Mouse (Mus musculus): ENCODE results near the gene Ostm1.
A peak's percentile ranks its signal among the peaks of the same experiment; 100 is the strongest.

The Ostm1 gene

DNA sequence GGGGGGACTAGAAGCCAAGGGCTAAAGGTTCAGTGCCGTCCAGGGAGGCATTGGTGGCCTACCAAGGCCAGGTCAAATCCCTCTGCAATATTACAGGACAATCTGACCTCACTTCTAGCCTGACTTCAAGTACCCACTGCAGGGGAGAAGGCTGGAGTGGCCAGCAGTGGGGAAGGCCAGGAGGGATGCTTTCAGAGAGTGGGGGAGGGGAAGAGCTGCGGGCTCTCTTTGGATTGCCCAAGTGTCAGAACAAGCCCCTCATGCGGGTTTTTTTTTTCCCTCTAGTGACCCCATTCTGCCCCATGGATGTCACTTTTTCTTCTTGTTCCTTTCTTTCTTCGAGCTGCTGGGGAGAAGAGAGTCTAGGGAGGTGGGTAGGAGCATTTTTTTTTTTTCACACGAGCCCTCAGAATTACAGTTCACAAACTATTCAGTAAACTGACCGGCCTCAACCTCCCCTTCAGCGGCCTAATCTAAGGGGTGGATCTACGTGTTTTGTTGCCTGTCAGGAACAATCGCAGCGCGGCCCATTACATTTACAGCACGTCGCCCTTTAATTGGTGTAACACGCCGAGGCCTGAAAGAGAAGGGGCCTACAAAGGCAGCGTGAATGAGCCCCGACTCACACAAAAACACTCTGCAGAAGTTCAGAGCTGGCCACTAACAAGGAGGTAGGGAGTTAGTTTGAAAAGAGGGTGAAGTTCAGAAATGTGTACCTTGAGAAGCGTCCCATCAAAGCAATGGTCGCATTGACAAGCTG is 47.2 kb downstream of the Ostm1 start:
- no peak for DNase-seq

GRCm38 (mm10) chr10:42631754-42632452 is 48.3 kb downstream of the Ostm1 start:
- no peak for DNase-seq

GRCm38 (mm10) chr10:42632453-42633360 is 49.1 kb downstream of the Ostm1 start:
- no peak for DNase-seq

- peak; percentile 40 for DNase-seq
Measured at GRCm38 (mm10) chr10:42633361-42634121, 49.9 kb downstream of the Ostm1 start.

DNA sequence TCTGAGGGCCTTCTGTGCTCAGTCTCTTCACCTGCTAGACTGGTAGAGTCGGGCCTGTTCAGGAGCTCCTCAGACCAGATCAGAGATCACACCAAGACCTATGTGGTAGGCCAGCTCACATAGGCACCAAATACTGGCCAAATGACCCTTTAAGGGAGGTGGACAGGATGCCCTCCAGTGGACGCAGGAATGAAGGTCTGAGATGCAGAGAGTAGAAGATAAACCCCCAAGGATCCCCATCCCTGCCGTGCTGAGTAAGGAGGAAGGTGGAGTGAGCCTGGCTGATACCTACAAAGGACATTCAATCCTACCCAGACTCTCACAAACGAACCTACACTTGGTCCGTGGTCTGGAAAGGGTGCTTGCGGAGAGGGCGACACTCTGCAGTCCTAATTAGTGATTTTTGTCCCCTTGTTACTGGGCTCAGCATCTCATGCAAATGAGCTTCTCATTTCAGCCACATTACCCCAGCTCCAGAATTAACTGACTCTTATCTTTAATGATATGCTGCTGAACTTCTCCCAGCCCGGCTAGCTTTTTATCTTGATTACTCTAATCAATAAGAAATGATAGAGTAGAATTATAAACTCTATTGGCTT is 50.6 kb downstream of the Ostm1 start:
- DNase-seq, result no peak

GRCm38 (mm10) chr10:42635046-42635445 is 51.4 kb downstream of the Ostm1 start:
- DNase-seq, result no peak

- DNase-seq, result no peak
Measured at GRCm38 (mm10) chr10:42635566-42636359, 52.1 kb downstream of the Ostm1 start.

GRCm38 (mm10) chr10:42636360-42637182 is 52.9 kb downstream of the Ostm1 start:
- DNase-seq, result no peak

- DNase-seq, result peak; percentile 62
Measured at GRCm38 (mm10) chr10:42637183-42637788, 53.7 kb downstream of the Ostm1 start.

DNA sequence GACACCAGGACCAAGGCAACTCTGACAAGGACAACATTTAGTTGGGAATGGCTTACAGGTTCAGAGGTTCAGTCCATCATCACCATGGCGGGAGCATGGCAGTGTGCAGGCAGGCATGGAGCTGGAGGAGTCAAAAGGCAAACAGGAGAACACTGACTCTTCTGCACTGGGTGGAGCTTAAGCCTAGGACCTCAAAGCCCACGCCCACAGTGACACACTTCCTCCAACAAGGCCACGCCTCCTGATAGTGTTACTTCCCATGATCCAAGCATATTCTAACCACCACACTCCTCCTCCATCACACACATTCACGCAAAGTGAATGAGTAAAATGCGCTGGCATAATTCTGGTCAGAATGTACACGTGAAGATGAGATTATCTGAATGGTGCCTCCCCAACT is 56.2 kb downstream of the Ostm1 start:
- no peak for DNase-seq

- no peak for DNase-seq
Measured at GRCm38 (mm10) chr10:42643638-42644037, 60.0 kb downstream of the Ostm1 start.

GRCm38 (mm10) chr10:42646340-42646739 is 62.7 kb downstream of the Ostm1 start:
- no peak for DNase-seq

- no peak for DNase-seq
Measured at GRCm38 (mm10) chr10:42661916-42662315, 78.3 kb downstream of the Ostm1 start.

GRCm38 (mm10) chr10:42669970-42670369 is 86.3 kb downstream of the Ostm1 start:
- DNase-seq, result no peak

DNA sequence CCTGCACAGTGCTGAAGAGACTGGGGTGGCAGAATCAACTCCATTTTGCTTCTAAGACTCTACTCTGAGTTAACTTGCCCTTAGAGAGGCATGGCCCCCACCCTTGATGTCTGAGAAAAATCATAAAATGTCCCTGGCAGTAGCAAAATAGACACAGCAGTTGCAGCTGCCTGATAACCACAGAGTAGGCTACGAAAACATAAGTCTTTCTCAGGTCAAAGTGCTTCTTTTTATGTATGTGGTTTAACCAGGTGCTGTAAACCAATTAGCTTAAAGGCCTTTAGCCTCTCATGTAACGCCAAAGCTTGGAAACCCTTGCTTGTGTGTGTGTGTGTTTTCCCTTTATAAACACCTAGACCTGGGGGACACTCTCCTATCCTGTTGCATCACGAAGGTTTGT is 89.2 kb downstream of the Ostm1 start:
- DNase-seq, result peak; percentile 35

- no peak for DNase-seq
Measured at GRCm38 (mm10) chr10:42675571-42675970, 91.9 kb downstream of the Ostm1 start.

GRCm38 (mm10) chr10:42678331-42678730 is 94.7 kb downstream of the Ostm1 start:
- no peak for DNase-seq

- DNase-seq, result peak; percentile 97
Measured at GRCm38 (mm10) chr10:42678755-42679364, 95.2 kb downstream of the Ostm1 start.

GRCm38 (mm10) chr10:42679586-42679985 is 96.0 kb downstream of the Ostm1 start:
- DNase-seq, result no peak

All from thymus, postnatal 14 days (tissue).